Mouse (Mus musculus) kidney, embryonic 14.5 days (tissue): ENCODE results near the gene Dusp27. TPM values are rescaled to one million over a fixed set of nuclear protein-coding genes. Genes with fewer than 3 reads are reported as not detected.

Experiments
- ATAC-seq: fragments of 200-750 bp; cut with Nextera tagmentation; 2 replicates; pipeline ENCODE4 v1.8.0; 2017; ENCODE audit warnings: moderate number of reproducible peaks, mild to moderate bottlenecking, moderate TSS enrichment, moderate library complexity; ENCODE audit not compliant: low FRiP score, low TSS enrichment
- H3K27ac ChIP-seq: fragments of 300-500 bp; sonication (generic); 2 replicates; pipeline ENCODE4 v1.5.1; 2014; ENCODE audit warnings: low read depth, mild to moderate bottlenecking, low read length, moderate library complexity, mixed read lengths
- H3K27me3 ChIP-seq: fragments of 300-500 bp; sonication (generic); 2 replicates; pipeline ENCODE4 v1.6.1; 2014; ENCODE audit warnings: mild to moderate bottlenecking, low read length; ENCODE audit not compliant: control insufficient read depth, insufficient read depth
- H3K36me3 ChIP-seq: fragments of 300-500 bp; sonication (generic); 2 replicates; pipeline ENCODE4 v1.6.1; 2014; ENCODE audit warnings: low read length, mixed read lengths; ENCODE audit not compliant: control insufficient read depth, insufficient read depth
- H3K4me1 ChIP-seq: fragments of 300-500 bp; sonication (generic); 2 replicates; pipeline ENCODE4 v1.6.1; 2014; ENCODE audit warnings: low read length, mixed read lengths; ENCODE audit not compliant: control insufficient read depth, insufficient read depth
- H3K4me2 ChIP-seq: fragments of 300-500 bp; sonication (generic); replicated peaks from 2 replicates; pipeline ENCODE4 v1.6.1; 2014; ENCODE audit warnings: low read depth, mild to moderate bottlenecking, low read length
- H3K4me3 ChIP-seq: fragments of 300-500 bp; sonication (generic); 2 replicates; pipeline ENCODE4 v1.5.1; 2014; ENCODE audit warnings: mild to moderate bottlenecking, low read length
- H3K9ac ChIP-seq: fragments of 300-500 bp; sonication (generic); 2 replicates; pipeline ENCODE4 v1.6.1; 2014; ENCODE audit warnings: low read depth, mild to moderate bottlenecking, low read length, moderate library complexity
- H3K9me3 ChIP-seq: fragments of 300-500 bp; sonication (generic); 2 replicates; pipeline ENCODE4 v1.6.1; 2016; ENCODE audit warnings: low read length; ENCODE audit not compliant: control insufficient read depth
- WGBS: fragments of 180-500 bp; shearing (Covaris S2); extraction: QIAGEN DNeasy Blood & Tissue Kit; methylation state at CpG from one replicate; pipeline ENCODE4 v1.1.7; 2014; 5-methylcytosine and 5-hydroxymethylcytosine counted together
- polyA plus RNA-seq: library from polyadenylated mRNA; unstranded; fragments of >200 nt; fragmentation: Nextera tagmentation; extraction: Ambion mirVana; gene quantifications from 2 replicates; pipeline ENCODE4 v1.2.1, GENCODE M21; 2014

Gene Dusp27
- polyA plus RNA-seq, 1 experiment from 2014 or later, result 0.39 TPM

- Histone ChIP-seq H3K27ac (no peak overlapping the region), H3K27me3 (no peaks in the 10 kb centered on the region), H3K36me3 (no peaks in the 10 kb centered on the region), H3K9me3 (no peaks in the 10 kb centered on the region), H3K4me1 (no peaks in the 10 kb centered on the region), H3K4me3 (no peak overlapping the region), H3K4me2 (no peak overlapping the region), H3K9ac (no peak overlapping the region)
- ATAC-seq, result no peak
- 63% methylated on average over 11 of the region's 11 CpGs for WGBS
Observed at GRCm38 (mm10) chr1:166102920-166103608, 24.7 kb downstream of the Dusp27 start.

DNA sequence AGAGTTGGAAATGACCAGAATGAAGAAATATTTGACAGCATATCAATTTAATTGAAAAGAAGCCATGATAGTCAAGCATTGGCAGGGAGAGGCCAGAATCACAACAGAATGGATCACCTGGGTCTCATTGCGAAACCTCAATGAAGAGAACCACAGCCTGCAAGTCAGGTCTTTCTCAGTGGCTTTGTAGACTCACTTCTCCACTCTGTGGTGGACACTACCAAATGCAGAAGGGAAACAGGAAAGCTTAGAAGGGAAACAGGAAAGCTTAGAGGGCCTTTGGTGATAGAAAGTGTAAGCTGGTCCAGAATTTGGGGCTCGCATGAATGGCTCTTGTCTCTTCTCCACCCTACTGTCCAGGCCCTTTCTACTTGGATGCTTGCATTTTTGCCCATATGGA is 29.6 kb downstream of the Dusp27 start:
- WGBS, result 96% methylated on average over 2 of the region's 2 CpGs
- no peak for ATAC-seq
- no peak overlapping the region for H3K27ac ChIP-seq
- H3K27me3 ChIP-seq, result no peaks in the 10 kb centered on the region
- no peaks in the 10 kb centered on the region for H3K4me1 ChIP-seq
- no peak overlapping the region for H3K4me2 ChIP-seq
- H3K4me3 ChIP-seq, result no peak overlapping the region
- no peaks in the 10 kb centered on the region for H3K9me3 ChIP-seq
- no peaks in the 10 kb centered on the region for H3K36me3 ChIP-seq
- H3K9ac ChIP-seq, result no peak overlapping the region

DNA sequence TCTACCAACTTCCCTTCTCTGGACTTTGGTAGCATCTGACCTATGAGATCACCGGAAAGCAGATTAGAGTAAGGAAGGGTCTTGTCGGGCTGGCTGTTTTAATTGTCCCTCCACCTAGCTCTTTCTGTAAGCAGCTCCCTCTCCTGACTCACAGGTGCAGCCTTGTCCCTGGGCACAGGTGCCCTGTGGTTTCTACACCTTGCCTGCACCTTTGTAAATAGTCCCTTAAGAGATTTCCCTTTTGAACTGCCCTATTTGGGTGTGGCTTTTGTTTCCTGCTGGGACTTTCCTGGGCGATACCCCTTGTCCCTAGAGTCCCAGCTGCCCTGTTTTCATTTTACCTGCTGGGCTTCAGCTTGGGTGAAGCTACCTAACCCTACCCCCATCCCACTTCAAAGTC is 33.3 kb downstream of the Dusp27 start:
- Histone ChIP-seq H3K36me3 (no peaks in the 10 kb centered on the region), H3K27me3 (no peaks in the 10 kb centered on the region), H3K4me3 (no peak overlapping the region), H3K27ac (no peak overlapping the region), H3K9me3 (no peaks in the 10 kb centered on the region), H3K9ac (no peak overlapping the region), H3K4me1 (no peaks in the 10 kb centered on the region), H3K4me2 (no peak overlapping the region)
- 93% methylated on average over 3 of the region's 3 CpGs for WGBS
- ATAC-seq, result no peak

GRCm38 (mm10) chr1:166090306-166090705 is 37.4 kb downstream of the Dusp27 start:
- H3K9me3 ChIP-seq, result no peaks in the 10 kb centered on the region
- H3K9ac ChIP-seq, result no peak overlapping the region
- H3K36me3 ChIP-seq, result no peaks in the 10 kb centered on the region
- no peak overlapping the region for H3K4me2 ChIP-seq
- H3K27me3 ChIP-seq, result no peaks in the 10 kb centered on the region
- WGBS, result 89% methylated on average over 2 of the region's 2 CpGs
- H3K4me1 ChIP-seq, result no peaks in the 10 kb centered on the region
- H3K4me3 ChIP-seq, result no peak overlapping the region
- H3K27ac ChIP-seq, result no peak overlapping the region
- ATAC-seq, result no peak

- Histone ChIP-seq H3K9me3 (no peaks in the 10 kb centered on the region), H3K27me3 (no peaks in the 10 kb centered on the region), H3K36me3 (no peaks in the 10 kb centered on the region), H3K27ac (no peak overlapping the region), H3K4me2 (no peak overlapping the region), H3K4me3 (no peak overlapping the region), H3K9ac (no peak overlapping the region), H3K4me1 (no peaks in the 10 kb centered on the region)
- no peak for ATAC-seq
- 67% methylated on average over 4 of the region's 4 CpGs for WGBS
Observed at GRCm38 (mm10) chr1:166089739-166090138, 38.0 kb downstream of the Dusp27 start.

- H3K27ac ChIP-seq, result no peak overlapping the region
- H3K9ac ChIP-seq, result no peak overlapping the region
- no peaks in the 10 kb centered on the region for H3K9me3 ChIP-seq
- H3K36me3 ChIP-seq, result no peaks in the 10 kb centered on the region
- H3K4me1 ChIP-seq, result no peaks in the 10 kb centered on the region
- no peak for ATAC-seq
- H3K27me3 ChIP-seq, result no peaks in the 10 kb centered on the region
- 69% methylated on average over 3 of the region's 3 CpGs for WGBS
- H3K4me3 ChIP-seq, result no peak overlapping the region
- H3K4me2 ChIP-seq, result no peak overlapping the region
Observed at GRCm38 (mm10) chr1:166089337-166089736, 38.4 kb downstream of the Dusp27 start.

DNA sequence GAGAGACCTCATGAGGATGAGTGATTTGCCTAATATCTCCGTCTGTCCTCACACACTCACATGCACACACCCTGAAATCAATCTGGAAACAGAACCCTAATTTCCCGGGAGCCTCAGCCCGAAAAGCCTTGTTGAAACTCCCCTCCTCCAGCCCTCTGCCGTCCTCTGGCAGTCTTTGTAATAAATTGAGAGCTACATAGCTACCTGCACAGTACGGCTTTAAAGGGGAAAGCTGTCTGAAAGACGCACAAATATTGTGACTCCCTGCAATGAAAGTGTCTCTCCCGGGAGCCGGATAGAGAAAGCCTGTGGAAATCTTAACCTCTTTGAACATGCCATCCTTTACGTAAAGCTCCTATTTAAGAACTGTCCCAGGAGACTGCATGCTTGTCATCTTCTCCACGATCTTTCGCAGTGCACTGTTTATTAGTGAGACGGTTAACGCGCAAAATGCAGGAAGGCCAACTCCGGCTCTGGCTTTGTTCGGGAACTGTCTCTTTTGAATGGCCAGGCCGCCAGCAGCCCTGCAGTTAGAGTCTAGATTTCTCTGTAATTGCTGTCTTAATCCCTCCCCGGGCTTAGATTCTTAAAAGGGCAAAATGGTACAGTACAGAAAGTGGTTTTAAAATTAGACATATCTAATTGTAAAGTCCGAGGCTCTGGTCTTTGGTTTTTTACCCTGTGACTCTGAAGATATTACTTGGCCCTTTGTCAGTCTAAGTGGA is 39.1 kb downstream of the Dusp27 start:
- Histone ChIP-seq H3K9me3 (no peaks in the 10 kb centered on the region), H3K4me1 (no peaks in the 10 kb centered on the region), H3K4me3 (no peak overlapping the region), H3K27ac (no peak overlapping the region), H3K27me3 (no peaks in the 10 kb centered on the region), H3K4me2 (no peak overlapping the region), H3K9ac (no peak overlapping the region), H3K36me3 (no peaks in the 10 kb centered on the region)
- WGBS, result 72% methylated on average over 19 of the region's 19 CpGs
- no peak for ATAC-seq

DNA sequence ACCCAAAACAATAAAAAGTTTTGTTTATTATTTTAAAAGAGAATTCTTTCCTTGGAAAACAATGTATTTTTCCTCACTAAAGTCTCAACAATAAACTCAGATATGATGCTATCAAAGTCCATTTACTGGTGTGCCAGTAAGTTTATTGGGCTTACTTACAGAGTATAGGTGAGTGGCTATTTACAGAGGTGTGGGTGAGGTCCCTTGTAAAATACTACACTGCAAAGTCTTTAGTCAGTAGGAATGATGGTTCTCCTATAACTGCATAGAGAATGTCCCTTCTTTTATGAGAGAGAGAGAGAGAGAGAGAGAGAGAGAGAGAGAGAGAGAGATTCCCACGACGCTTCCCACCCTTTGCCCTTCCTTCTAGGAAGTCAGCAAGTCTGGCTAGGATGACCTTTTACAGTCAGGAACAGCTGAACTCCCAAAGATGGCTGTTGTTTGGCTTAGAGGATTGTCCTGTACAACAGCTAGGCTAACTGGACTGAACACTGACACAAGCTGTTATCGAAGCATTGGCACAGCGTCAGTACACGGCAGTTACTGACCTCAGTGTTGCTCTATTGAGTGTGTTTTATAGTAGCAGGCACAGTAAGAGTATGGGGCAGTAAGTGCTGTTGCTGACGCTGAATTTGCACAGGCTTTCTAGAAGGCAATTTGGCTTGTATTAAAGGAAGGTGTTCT is 50.5 kb downstream of the Dusp27 start:
- 68% methylated on average over 6 of the region's 6 CpGs for WGBS
- no peak overlapping the region for H3K4me2 ChIP-seq
- no peaks in the 10 kb centered on the region for H3K36me3 ChIP-seq

GRCm38 (mm10) chr1:166067856-166068440 is 59.8 kb downstream of the Dusp27 start:
- Histone ChIP-seq H3K27ac (no peak overlapping the region), H3K27me3 (no peaks in the 10 kb centered on the region), H3K4me3 (no peak overlapping the region), H3K9ac (no peak overlapping the region), H3K36me3 (no peaks in the 10 kb centered on the region), H3K4me2 (no peak overlapping the region), H3K9me3 (no peaks in the 10 kb centered on the region), H3K4me1 (no peaks in the 10 kb centered on the region)
- 69% methylated on average over 2 of the region's 2 CpGs for WGBS
- ATAC-seq, result no peak

More for the DNA sequence above, 50.5 kb downstream of the Dusp27 start:
- Histone ChIP-seq H3K4me1 (no peaks in the 10 kb centered on the region), H3K4me3 (no peak overlapping the region), H3K9me3 (no peaks in the 10 kb centered on the region), H3K9ac (no peak overlapping the region), H3K27me3 (no peaks in the 10 kb centered on the region), H3K27ac (no peak overlapping the region)
- no peak for ATAC-seq
